Mouse (Mus musculus): ENCODE data around the gene Pkn3.

Gene Pkn3

DNA sequence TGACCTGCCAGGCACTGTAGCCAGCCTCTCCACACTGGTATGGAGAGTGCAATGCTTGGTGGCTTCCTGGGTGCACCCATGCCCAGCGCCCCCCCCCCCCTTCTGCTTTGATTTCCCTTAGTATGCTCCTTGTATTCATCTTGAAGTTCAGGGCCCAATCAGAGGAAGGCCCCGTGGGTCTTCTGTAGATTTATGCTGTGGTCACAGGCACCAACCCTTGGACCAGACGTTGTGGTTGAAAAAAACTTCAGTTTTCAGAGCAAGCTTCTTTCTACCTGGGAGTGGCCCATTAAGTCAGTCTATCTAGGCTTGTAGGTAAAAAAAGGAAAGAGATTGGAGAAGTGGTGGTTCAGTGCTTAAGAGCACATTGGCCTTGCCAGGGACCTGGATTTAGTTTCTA, 13.7 kb upstream of the Pkn3 start:
- DNase-seq = no peak

DNA sequence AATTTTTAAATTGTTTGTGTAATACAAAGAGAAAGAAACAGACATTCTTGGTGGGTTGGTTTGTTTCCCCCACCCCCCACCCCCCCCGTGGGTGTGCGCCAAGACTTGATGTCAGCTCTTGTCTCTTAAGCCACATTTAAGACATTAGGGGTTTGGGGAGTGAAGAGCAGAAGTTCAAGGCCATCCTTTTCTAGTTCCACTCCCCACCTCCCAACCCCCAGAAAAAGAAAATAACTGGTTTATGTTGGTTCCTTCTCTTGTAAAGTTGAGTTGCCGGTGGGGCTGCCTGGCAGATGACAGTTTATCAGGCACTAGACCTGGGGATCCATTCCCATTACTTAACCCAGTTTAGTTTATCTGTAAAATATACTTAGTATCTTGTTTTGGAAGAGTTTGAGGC, 13.2 kb upstream of the Pkn3 start:
- DNase-seq = no peak

DNA sequence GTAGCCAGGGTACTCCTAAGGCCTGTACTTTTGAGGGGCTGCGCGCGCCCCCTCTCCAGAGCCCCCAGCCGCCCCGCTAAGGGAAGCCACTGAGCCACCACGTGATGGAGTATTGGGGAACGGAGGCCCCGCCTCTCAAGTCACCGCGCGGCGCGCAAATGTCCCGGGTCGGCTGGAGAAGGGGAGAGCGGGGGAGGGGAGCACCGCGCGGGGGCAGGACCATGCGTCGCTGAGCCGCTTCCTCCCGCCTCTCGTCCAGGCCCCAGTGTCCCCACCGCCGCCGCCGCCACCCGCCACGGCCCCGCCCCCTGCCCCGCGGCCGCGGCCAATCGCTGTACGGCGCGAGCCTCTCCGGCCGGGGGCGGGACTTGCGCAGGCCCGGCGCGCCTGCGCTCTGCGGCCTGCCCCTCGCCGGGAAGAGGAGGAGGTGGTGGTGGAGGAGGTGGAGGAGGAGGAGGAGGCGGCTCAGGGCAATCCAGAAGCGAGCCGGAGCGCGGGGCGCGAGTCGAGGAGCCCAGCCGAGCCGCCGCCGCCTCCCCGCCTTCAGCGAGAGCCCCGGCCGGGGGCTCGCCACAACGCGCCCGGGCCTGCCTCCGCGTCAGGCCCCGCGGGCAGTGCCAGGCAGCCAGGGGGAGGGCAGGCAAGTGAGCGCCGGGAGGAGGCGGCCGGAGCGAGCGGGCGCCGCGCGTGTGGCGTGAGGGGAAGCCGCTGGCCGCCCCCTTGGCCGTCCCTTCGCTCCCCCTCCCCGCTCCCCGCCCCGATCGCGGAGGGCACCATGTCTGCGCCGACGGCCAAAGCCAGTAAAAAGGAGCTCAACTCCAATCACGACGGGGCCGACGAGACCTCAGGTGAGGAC, 11.2 kb upstream of the Pkn3 start:
- peak; percentile 97 for DNase-seq

DNA sequence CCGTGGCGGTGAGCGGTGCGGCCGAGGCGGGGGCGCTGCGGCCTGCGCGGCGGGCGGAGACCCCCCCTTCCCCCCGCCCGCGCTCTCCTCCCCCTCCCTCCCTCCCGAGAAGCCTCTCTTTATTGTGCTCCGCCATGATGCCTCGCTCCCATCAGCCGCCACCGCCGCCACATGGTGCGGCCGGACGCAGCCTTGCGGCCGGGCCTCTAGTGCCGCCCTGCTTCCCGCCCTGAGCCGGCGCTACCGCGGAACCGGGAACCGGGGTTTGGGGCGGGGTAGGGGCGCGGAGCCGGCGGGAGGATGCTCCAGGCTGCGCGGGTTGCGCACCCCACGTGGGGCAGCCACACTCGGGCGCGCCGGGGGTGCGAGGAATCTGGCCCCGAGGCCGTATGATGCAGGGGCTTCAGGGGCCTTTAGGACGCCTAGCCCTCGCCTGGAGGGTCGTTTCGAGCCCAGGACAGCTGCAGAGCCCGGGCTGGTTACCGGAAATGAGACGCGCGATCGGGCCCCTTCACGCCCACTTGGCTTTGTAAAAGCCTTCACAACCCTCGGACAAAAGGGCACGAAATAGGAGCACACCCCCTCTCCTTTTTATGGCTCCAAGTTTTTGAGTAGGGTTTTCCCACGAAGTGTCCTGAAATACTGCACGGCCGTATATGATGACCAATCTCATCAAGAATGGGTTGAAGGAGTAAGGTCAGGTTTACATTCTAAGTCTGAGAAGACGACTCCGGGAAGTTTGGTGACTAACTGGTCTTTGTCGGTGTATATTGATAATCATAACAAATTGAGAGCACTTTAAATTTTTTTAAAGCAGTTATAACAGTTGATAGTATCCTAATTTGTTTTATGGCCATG, 10.2 kb upstream of the Pkn3 start:
- peak; percentile 58 for DNase-seq

DNA sequence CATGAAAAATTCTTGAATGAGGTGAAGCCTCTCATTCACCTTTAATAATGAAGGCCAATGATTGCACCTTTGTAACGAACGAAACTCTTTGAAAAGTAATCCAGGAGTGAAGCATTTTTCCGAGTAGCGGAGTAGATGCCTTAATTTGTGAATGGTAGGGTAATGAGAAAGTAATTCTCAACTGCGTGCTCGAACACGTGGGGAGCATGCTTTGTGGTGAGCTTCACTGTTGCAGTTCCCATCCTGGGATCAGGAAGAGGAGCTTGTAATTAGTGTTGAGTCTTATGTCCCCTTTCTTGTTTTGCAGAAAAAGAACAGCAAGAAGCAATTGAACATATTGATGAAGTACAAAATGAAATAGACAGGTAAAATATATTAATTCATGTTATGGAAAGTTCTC, 9.5 kb upstream of the Pkn3 start:
- no peak for DNase-seq

DNA sequence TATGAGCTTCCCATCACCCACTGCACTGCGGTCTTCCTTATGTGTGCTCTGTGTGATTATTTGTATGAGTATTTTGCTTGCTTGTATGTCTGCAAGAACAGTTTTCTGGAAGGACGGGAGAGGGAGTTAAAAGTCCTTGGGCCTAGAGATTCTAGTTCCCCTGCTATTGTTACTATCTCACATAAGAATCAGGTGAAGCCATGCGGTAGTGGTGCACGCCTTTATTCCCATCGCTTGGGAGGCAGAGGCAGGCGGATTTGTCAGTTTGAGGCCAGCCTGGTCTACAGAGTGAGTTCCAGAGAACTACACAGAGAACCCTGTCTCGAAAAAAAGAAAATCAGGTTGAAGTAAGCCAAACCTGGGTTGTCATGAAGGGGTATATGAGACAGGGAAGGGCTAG, 4.6 kb upstream of the Pkn3 start:
- DNase-seq = no peak

DNA sequence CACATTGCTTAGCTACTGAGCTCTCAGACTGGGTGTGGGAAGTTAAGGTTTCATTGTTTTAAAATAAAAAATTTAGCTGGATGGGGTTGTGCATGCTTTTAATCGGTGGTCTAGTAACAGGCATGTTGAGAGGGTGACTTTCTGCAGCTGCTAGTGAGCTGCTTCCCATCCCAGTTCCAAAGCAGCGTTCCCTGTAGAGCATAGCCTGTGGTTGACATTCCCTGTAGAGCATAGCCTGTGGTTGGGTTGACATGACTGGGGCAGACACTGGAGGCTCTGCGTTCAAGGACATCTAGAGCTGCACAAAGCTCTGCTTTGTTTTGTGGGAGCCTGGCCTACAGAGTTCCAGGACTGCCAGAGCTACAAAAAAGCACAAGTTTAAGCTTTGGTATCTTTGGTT, 4.2 kb upstream of the Pkn3 start:
- DNase-seq = no peak

DNA sequence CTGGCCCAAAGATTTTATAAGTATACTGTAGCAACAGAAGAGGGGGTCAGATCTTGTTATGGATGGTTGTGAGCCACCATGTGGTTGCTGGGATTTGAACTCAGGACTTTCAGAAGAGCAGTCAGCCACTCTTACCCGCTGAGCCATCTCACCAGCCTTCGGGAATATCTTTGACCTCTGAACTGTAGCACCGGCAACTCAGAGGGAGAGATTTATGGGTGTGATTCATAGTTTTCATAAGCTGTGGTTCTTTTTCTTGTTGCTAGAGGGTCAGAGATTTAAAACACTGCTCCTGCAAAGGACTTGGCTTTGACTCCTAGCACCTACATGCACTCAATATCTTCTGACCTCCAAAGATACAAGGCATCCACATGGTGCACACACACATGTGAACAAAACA, 1.9 kb upstream of the Pkn3 start:
- no peak for DNase-seq

DNA sequence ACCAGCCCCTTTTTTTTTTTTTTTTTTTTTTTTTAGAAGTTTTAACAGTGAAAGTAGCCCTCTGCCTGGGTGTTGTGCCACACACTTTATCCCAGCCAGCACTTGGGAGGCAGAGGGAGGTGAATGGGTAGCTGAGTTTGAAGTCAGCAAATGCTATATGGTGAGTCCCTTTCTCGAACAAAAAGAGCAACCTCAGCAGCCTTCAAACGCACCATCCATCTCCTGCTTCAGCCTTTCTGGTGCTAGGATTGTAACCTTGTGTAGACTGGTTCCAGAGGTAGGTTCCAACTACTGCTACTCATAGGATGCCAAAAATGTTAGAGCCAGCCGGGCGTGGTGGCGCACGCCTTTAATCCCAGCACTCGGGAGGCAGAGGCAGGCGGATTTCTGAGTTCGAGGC, 1.0 kb upstream of the Pkn3 start:
- no peak for DNase-seq

DNA sequence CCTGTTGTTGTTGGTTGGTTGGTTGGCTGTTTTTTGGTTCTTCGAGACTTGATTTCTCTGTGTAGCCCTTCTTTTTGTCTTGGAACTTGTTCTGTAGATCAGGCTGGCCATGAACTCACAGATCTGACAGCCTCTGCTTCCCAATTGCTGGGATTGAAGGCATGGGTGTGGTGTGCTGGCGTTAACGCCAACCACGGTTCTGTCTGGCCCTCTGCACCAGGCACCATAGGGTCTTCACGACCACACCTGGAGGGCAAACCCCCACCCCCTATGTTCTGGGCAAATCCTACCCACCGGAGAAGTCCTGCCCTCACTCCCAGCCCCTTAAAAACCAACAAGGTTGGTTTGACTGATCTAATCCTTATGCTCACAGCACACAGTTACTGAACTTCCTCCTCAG, 525 bp upstream of the Pkn3 start:
- no peak for DNase-seq

DNA sequence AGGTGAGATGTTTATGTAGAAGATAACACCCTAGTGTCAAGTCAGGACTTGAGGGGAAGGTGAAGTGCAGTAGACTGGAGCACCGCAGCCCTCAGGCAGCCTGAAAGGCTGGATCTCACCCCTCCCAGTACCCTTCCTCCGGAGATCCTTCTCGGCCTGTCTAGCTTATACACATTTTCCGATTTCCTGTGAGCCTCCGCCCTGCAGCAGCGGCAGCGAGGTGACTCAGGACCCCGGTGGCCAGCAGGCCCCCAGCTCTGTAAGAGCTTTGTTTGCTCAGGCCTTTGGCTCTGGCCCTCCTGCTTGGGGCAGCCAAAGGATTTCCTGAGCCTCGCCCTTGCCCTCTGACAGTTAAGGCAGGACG, 847 bp downstream of the Pkn3 start:
- no peak for DNase-seq

DNA sequence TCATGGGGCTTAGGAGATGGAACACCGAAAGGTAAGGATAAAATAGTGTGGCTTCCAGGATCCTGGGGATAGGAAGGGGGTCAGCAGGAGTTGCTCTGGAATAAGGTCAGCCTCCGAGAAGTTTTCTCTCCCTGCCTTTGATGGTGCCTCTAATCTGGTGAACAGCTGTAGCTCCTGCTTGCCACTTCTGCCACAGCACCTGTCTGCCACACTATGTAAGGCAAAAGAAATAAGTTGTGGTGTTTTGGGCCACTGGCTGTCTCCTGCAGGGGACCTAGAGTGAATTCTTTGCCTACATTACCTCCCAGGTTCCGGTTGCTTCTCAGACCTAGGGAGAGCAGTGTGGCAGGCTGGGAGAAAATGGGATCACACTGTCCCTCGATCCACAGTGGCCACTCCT, 1.3 kb downstream of the Pkn3 start:
- DNase-seq = no peak

DNA sequence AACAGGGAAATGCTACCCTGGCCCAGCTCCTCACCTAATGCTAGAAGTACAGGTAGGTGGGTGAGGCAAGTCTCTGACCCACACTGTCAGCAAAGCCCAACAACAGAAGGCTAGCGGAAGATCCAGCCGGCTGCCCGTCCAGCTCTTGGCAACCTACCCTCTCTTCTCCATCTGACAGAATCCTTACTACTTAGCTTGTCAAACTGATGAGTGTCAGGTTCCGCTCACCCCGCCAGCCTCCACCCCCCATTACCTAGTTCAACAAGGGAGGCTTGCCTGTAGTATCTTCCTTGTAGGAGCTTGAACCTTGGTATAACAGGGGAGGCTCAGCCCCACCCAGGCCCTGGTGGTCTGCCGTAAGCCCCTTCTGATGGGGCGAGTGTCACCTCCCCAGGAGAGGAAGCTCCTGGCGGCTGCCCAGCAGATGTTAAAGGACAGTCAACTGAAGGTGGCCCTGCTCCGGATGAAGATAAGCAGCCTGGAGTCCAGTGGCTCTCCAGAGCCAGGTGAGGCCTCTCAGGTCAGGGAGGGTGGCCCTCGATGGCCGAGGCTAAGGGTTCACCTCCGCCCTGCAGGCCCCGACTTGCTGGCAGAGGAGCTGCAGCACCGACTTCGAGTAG, 2.8 kb downstream of the Pkn3 start:
- DNase-seq = no peak

DNA sequence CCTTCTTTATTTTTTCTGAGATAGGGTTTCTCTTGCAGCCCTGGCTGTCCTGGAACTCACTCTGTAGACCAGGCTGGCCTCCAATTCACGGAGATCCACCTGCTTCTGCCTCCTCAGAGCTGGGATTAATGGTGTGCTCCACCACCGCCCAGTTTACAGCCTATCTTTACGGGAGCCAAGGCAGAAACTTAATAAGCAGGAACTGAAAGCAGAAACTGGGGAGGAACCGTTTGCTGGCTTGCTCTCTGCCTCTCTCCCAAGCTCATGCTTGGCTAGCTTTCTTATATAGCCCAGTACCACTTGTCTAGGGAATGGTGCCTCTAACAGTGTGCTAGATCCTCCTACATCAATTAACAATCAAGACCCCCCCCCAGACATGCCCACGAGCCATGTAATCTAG, 6.6 kb downstream of the Pkn3 start:
- no peak for DNase-seq

DNA sequence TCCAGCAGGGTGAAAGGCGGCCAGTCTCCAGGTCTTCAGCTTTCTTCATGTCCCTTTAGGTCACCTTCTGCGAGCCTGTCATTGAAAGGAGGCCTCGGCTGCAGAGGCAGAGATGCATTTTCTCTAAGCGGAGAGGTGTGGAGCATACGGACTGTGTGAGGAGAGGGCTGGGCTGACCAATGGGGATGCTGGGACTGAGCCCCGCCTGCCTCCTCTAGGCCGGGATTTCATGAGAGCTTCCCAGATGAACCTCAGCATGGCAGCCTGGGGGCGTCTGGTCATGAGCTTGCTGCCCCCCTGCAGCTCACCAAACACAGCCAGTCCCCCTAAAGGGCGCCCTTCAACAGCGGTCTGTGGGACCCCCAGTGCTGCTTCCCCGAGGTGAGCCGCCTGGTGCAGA, 7.1 kb downstream of the Pkn3 start:
- no peak for DNase-seq

DNA sequence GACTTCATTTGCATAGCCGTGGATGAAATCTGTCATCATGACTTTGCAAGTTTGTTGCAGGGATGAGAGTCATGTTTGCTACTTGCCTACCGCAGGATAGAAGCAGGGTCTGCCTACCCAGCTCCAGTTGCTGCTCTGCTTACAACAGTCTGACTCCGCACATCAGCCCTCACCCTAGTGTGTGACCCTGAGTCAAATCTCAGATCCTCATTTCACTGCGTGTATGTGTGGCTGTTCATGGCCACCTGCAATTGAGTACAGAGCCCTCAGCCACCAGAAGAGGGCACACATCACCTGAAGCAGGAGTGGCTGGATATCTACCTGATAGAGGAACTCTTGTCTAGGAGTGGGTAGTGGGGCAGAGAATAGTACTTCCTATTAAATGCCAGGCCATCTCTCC, 9.8 kb downstream of the Pkn3 start:
- DNase-seq = no peak

DNA sequence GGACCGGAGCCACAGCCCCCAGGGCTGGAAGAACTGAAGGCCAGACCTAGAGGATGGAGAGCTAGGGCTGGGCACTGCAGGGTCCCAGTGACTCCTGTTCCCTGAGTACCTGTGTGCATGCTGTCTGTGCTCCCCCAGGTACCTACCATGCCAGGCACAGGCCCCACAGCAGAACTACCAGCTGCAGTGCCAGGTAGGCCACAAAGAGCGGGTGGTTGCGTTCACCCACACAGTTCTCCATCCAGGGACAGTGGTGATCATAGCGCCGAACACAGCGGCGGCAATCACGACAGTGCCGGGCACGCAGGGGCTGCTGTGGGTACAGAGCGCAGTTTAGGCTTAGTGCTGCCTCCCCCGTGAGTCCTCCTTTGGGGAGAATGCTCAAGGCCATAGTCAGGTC, 14.0 kb downstream of the Pkn3 start:
- no peak for DNase-seq

DNA sequence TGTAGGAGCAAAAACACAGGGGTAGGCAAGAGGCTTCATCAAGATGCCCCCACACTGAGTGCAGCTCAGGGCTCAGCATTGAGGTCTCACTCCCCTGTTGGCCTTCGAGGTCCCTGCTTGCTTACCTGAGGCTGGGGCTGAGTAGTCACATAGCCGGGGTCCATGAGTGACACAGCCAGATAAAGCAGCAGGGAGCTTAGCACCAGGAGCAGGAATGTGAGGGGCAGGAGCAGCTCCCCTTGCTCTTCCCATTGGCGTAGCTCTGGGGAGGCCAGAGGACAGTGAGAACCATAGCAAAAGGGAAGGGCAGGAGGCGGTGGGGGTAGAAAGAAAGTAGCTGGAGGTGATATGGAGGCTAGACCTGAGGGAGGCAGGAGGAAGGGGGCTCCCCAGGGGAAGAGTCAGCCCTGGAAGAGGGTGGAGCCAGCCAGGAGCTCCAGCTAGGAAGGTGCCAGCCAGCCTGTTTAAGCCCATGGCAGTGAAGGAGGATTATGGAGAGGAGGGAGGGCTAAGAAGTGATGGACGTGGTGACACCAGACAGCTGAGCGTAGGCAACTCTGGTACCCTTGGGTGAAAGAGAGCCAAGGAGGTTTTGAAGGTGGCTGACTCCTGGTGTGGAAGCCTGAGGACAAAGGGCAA, 14.9 kb downstream of the Pkn3 start:
- no peak for DNase-seq

DNA sequence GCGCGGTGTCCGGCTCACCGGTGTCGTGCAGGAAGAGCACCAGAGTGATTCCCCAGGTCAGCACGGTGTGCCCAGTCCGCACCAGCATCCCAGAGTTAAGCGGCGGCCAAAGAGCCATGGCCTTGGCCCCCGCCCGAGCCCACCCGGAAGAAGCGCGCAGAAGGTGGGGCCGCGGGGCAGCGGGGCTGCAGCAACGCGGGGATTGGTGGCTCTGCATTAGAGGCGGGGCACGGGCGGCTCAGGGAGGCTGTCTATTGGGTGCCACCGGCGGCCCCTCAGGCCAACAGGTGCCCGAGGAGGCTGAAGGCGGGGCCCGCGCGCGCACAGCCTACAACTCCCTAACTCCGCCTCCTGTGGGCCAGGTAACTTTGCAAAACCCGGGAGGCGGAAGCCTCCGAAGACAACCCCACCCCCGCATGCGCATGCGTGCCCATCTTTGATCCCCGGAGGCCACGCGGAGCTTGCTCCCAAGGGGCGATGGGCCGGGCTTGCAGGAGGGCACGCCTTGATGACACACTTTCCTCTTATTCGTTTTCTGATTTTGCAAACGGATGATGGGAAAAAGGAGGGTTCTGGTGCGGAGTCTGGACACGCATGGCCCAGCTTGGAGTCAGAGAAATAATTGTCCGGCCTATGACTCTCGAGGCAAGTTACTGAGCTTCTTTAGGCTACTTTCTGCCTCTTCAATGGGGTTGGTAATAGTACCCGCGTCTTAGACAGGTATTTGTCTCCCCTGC, 16.2 kb downstream of the Pkn3 start, which contains the start of gene Zdhhc12:
Gene Zdhhc12, minus strand, starts transcription at position 178 of the 737 bp plus-strand sequence.
- DNase-seq = peak; percentile 99

DNA sequence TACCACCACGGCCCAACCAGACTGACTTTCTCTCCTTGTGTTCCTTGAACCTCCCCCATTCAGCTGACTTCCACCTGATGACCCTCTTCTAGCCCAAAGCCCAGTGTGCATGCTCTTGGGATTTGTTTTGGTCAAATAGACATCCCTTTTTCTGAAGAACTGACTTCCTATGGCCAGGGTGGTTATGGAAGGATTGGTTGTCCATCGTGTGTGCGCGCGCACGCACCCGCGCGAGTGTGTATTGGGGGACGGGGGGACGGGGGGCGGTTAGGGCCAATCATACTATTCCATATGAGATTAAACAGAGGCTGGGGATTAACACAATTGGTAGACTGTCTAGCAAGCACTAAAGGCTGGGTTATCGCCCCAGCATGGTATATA, 16.7 kb downstream of the Pkn3 start:
- DNase-seq = peak; percentile 49

DNA sequence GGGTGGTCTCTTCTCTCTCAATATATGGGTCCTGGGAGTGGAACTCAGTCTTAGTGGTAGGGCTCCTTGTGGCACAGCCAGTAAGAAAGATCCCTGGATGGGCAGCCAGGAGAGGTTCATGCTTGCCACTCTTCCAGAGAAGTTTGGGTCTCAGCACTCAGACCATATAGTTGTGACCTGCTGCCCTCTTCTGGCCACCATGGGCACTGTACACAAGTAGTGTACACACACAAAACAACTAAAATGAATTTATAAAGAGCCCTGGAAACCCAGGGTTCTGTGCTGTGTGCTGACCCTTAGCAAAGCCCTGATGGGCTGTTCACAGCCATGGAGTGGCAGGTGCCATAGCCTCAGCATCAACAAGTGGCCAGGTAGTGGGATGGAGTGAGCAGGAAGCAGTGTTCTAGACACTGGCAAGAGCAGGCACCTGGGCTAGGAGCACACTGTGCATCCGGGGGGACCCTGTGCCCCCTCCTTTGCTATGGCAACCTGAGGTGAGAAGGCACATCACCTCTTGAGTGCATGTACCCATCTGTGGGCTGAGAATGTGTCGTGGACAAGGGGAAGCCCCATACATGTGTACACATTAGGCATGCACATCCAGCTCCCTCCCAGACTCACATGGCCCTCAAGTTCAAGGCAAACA, 18.5 kb downstream of the Pkn3 start:
- DNase-seq = peak; percentile 72

DNA sequence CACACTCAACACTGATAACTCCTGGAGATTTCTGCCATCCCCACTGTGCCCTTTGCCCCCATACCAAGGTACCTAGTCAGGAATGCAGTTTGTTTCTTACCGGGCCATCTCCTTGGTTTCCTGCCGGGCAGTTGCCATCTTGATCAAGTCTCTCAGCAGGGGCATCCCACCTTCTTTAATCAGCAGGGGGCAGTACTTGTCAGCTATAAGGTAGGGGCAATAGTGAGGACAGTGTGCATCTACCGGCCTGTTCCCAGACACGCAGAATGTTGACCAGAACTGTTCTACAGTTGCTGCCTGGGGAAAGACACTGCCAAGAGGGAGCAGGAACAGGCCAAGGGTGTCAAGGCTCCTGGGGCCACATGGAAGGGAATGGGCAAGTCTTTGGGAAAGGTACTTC, 22.7 kb downstream of the Pkn3 start:
- DNase-seq = no peak
